Comparison of ENCODE assay signal across 15 mouse cellular contexts in genomic region chr2:73081861-73082260, GRCm38 (mm10).
"Had no signal": no experiment of that assay in that cellular context is flagged by ENCODE, and none has a peak within 500 bp of the region (broad histone marks: within the 10 kb centered on the region; RNA-seq: fewer than 3 reads in every experiment).

No protein-coding gene starts in this region.

- H3K4me3 ChIP-seq: intestine, embryonic 15.5 days; kidney, embryonic 15.5 days; layer of hippocampus, adult 2 months; limb, embryonic 13.5 days; megakaryocyte, embryonic 14.5 days; neural tube, embryonic 13.5 days; stomach, embryonic 15.5 days had no signal

- ATAC-seq: intestine, embryonic 15.5 days; midbrain, embryonic 16.5 days had no signal

- H3K4me2 ChIP-seq: intestine, embryonic 15.5 days; kidney, embryonic 15.5 days; limb, embryonic 13.5 days; midbrain, embryonic 11.5 days; neural tube, embryonic 13.5 days; stomach, embryonic 15.5 days had no signal

- H3K27ac ChIP-seq: intestine, embryonic 15.5 days; kidney, embryonic 15.5 days; layer of hippocampus, adult 2 months; limb, embryonic 13.5 days; liver, embryonic 14.5 days; neural tube, embryonic 13.5 days; stomach, embryonic 15.5 days had no signal

- H3K9me3 ChIP-seq: intestine, embryonic 15.5 days; kidney, embryonic 15.5 days; limb, embryonic 13.5 days; neural tube, embryonic 13.5 days; stomach, embryonic 15.5 days had no signal

- H3K27me3 ChIP-seq: intestine, embryonic 15.5 days; kidney, embryonic 15.5 days; limb, embryonic 13.5 days; neural tube, embryonic 13.5 days; stomach, embryonic 15.5 days had no signal

- H3K36me3 ChIP-seq: intestine, embryonic 15.5 days; kidney, embryonic 15.5 days; limb, embryonic 13.5 days; neural tube, embryonic 13.5 days; stomach, embryonic 15.5 days had no signal

- H3K9ac ChIP-seq: intestine, embryonic 15.5 days; kidney, embryonic 15.5 days; limb, embryonic 13.5 days; liver, embryonic 14.5 days; neural tube, embryonic 13.5 days; stomach, embryonic 15.5 days had no signal

- DNase-seq: kidney, adult 18-20 months; kidney, postnatal 36 days; retina, postnatal 1 day; spleen, adult 18-20 months; thymus, postnatal 14 days had no signal
